Mouse (Mus musculus) liver, embryonic 14.5 days (tissue): ENCODE results near the gene Hsp90aa1.

Source experiments
- CTCF ChIP-seq: IDR thresholded peaks from 2 replicates; pipeline ENCODE4 v1.5.1; 2016; ENCODE audit warnings: antibody characterized with exemption, low read depth, control low read depth
- EP300 ChIP-seq: IDR thresholded peaks from 2 replicates; pipeline ENCODE4 v1.6.1; 2016; ENCODE audit warnings: antibody characterized with exemption, low read depth

DNA sequence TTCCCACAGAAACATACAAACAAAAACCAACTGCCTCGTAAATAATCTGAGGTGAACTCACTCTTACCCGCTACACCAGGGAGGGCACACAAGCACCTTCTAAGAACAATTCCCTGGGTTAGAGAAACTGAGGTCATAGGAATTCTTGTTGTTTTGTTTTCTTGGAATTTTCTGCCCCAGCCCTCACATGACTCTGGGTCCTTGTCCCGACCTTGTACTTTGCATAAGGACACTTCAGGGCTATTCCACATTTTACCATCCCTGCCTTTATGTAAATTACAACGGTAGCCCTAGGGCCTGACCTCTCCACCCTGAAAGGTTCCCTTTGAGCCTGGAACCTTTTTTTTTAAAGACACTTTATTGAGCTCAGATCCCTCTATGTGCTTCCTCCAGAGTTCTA is at the start of gene Hsp90aa1:
- TF ChIP-seq CTCF (no peak), EP300 (no peak)
